Mouse (Mus musculus): ENCODE measurements around the gene Pakap.

Gene Pakap

GRCm38 (mm10) chr4:57715849-57716248, 147.9 kb downstream of the Pakap start:
- no peak for DNase-seq (ENCODE audit: low read depth, low spot score)

GRCm38 (mm10) chr4:57716735-57717134, 148.8 kb downstream of the Pakap start:
- no peak for DNase-seq (ENCODE audit: low read depth, low spot score)

DNA sequence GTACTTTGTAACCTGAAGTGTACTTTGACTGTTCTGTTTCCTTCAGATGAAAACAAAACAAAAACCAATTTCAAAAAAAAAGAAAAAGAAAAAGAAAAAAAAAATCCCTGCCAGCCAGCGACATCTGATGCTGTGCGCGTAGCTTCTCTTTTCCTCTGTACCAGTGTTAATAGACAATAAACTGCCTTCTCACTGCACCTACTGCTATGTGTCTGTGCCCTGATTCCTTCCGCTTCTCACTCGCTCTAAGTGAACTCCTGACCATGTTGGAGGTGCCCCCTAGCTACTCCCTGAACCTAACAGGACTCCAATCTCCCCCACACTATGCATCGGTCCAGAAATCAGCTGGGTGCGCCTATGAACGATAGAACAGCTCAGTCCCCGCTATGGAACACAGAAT, 149.4 kb downstream of the Pakap start, which contains the start of gene Akap2:
Gene Akap2 (plus strand): TSS at position 304 of the 400 bp plus-strand sequence.
- no peak for DNase-seq (ENCODE audit: low read depth, low spot score)

DNA sequence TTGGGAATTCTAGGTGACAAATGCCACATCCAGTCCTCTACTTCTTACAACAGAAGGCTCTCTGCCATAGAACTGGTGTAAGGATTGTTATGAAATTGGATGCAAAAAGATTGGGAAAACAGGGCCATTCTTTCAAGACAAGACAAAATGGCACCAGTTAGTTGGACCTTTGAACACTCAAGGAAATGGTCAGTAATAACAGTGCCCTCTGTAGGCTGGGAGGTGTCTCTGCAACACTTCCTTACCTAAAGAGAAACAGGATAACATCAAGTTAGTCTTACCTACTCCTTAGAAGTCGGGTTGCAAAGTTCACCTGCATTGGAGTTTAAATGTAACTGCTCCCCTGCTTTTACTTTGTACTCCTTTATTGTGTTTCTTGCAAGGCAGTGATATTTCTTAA, 151.4 kb downstream of the Pakap start:
- no peak for DNase-seq (ENCODE audit: low read depth, low spot score)

- peak; percentile 27 for DNase-seq (ENCODE audit: low read depth, low spot score)
Observed at GRCm38 (mm10) chr4:57720869-57721361, 152.9 kb downstream of the Pakap start.

DNA sequence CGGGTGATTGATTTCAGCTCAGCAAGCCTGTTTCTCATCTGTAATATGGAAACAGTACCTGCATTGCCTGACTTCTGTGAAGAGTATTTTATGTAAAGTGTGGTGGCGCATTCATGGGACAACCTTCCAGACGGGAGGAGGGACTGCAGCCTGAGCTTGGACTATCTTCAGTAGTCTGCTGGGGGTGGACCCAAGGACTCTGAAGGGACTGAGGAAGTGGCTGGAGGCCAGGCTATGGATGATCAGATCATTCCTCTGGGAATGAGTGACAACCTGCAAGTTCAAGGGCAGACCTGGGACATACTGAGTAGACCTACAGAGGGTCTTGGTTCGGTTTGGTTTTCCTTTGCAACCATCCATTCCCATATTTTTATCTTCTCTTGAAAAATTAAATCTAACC, 154.3 kb downstream of the Pakap start:
- DNase-seq (ENCODE audit: low read depth, low spot score) = no peak

DNA sequence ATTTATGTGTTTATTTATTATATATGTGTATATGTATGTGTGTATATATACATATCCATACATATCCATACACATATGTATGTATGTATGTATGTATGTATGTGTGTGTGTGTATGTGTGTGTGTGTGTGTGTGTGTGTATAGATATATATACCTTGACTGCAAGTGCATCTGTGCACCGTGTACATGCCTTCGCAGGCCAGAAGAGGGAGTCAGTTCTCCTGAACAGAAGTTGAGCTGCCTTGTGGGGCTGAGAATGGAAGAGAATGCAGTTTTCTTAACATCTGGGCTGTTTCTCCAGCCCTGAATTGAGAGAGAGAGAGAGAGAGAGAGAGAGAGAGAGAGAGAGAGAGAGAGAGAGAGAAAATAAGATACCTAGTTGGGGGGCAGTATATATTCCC, 155.7 kb downstream of the Pakap start:
- no peak for DNase-seq (ENCODE audit: low read depth, low spot score)

DNA sequence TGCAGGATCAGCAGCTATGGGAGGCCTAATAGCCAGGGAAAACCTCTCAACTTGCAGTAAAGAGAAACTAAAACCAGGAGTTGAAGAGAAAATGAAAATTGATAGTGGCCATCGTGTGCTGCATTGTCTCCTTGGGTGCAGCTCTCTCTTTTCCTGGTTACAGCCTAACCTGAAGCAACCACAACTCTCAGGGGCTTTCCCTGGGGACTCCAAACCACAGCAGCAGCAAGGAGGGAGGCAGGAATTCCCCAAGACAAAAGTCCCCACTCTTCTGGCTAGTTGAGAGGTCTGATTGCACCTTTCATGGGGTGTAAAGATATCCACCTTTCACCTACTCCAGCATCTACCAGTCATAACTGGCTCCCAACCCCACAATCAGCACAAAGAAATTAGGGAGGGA, 157.6 kb downstream of the Pakap start:
- DNase-seq (ENCODE audit: low read depth, low spot score) = no peak

GRCm38 (mm10) chr4:57728611-57729183, 160.7 kb downstream of the Pakap start:
- DNase-seq (ENCODE audit: low read depth, low spot score) = no peak

DNA sequence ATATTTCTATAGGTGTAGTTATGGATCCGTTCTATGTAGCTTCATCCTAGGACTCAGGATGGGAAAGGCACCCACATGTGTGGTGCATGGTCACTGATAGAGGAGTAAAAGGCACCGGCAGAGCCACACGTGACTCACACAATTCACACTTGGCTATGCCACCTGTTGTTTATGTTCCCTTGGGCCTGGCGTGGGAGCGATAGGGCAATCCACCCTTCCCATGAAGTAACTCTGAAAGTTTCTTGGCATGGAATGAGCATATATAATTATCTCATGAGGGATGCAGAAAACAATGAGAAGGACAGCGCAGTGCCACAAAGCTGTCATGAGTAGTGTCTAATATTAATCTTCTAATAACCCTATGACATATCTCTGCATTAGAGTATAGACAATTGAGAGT, 162.1 kb downstream of the Pakap start:
- DNase-seq (ENCODE audit: low read depth, low spot score) = no peak

DNA sequence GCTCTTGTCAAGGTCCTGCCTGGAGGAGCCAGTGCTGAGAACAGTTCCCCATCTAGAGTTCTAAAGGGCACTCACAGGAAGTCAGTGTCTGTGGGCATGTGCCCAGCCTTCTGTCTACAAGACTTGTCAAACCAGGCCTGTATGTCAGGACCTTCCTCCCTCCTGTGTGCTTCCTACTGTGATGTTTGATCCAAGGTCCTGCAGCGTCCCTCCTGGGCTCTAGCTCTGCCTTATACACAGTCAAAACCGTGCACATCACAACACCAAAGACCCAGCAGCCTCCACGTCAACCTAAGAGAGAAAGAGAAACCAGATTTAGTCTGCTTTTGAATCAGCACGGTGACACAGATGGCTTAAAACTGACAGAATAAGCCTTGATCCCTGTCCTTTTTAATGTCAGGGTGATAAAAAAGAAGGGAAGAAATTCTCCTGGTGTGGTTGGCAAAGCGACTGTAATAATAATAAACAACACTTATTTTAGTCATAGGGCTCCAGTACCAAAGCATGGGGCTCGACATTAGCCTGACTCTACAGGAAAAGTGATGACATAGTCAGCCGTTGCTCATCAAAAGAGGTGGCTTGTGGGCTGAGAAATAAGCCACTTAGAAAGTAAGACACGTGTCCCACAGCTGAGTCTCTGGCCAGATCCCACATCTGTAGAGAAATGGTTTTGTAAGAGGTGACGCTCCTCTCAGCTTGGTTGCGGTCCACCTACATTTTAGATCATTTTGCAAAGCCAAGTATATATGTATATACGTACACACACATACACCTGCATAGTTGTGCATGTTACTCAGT, 163.0 kb downstream of the Pakap start:
- no peak for DNase-seq (ENCODE audit: low read depth, low spot score)

- DNase-seq (ENCODE audit: low read depth, low spot score) = no peak
Observed at GRCm38 (mm10) chr4:57732351-57732750, 164.4 kb downstream of the Pakap start.

GRCm38 (mm10) chr4:57733445-57733844, 165.5 kb downstream of the Pakap start:
- no peak for DNase-seq (ENCODE audit: low read depth, low spot score)

GRCm38 (mm10) chr4:57735426-57735825, 167.4 kb downstream of the Pakap start:
- no peak for DNase-seq (ENCODE audit: low read depth, low spot score)

GRCm38 (mm10) chr4:57738856-57739552, 171.0 kb downstream of the Pakap start:
- peak; percentile 19 for DNase-seq (ENCODE audit: low read depth, low spot score)

DNA sequence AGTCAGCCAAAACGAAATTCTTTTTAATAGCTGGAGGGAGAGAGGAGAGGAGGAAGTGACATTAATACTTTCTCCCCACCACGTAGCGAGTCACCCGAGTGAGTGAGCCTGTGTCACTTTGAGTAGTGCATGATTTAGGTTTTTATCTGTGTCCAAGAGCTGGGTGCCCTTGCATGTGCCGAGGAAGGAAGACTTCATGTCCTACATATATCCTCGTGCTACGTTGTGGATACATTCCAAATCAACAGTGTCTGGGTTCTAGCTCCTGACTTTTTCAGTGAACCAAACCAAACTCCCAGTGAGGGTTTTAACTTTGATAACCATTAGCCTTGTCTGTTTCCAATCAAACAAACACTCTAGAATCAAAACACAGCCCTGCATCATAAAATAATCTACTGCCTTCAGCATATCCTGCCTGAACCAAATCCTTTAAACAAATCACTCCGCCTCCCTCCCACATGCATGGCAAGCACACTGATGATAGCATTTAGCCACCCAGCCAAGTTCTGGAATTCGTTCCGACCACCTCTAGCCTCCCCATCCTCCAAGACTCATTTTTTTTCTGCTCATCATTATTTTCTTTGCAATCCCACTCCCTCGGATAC, 175.4 kb downstream of the Pakap start:
- DNase-seq (ENCODE audit: low read depth, low spot score) = no peak

DNA sequence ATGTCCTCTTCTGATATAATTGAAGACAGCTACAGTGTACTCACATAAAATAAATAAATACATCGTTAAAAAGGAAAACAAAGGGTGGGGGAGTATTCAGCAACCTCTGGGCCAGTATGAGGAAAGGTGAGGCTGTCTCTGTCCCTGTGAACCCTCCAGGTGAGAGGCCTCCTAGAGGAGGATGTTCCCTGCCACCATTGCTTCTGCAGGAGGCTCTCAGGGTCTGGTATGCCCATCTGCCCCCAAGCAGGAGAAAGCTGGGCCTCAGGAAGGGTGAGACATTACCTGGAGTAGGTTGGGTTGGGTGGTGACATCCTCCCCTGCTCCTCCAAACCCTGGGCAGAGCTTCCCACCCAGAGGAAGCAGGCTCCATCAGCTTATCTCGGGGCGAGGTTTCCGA, 182.7 kb downstream of the Pakap start:
- no peak for DNase-seq (ENCODE audit: low read depth, low spot score)

- no peak for DNase-seq (ENCODE audit: low read depth, low spot score)
Observed at GRCm38 (mm10) chr4:57751054-57751453, 183.1 kb downstream of the Pakap start.

DNA sequence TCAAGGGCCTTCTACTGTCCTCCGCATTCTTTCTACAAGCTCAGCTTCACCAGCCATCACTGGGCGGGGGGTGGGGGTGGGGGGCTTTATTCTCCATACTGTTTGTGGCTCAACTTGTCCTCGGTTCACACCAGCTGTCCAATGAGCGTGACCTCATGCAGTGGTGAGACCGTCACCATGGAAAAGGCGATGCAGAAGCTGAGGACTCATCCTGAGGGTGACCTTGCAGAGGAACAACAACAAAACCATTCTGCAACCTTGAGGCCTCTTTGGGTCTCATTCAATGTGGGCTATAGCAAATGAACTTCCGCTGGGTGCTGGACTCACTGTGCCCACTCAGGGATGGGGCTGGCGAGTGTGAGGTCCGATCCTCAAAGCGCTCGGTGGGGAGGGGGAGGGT, 183.6 kb downstream of the Pakap start:
- DNase-seq (ENCODE audit: low read depth, low spot score) = no peak

GRCm38 (mm10) chr4:57755085-57755484, 187.1 kb downstream of the Pakap start:
- no peak for DNase-seq (ENCODE audit: low read depth, low spot score)

DNA sequence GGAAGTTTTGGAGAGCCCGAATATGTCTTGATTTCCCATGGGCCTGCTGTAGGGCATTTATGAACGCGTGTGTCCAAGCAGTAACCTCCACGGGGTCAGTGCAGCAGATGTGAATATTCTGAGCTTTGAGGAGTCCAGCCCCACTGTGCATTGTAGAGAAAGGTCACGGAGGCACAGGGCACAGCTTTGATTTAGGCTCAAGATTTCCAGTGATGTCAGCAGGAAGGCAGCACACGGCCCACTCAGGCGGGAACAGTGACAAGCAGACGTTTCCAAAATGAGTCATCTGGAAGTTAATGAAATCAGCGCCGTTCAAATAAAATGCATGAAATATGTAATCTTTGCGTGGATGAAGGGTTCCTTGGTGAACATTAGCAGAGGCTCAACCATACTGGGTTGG, 190.0 kb downstream of the Pakap start:
- DNase-seq (ENCODE audit: low read depth, low spot score) = no peak

DNA sequence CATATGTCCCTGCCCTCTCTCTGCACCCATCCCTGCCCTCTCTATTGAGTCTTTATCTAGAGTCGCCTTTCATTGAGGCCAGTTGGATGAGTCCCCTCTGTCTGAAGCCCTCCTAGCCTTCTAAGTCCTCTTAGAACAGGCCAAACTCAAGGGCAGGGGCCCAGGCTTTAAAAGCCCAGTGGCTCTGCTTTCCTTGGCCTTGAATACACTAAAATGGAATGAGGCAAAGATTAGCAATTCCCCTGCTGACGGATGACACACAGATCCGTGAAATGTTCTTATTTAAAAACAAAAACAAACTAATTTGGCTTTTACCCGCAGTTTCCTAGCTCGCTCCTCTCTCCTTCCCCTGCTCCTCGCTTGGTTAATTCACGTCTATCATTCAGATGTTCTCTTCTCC, 194.4 kb downstream of the Pakap start:
- DNase-seq (ENCODE audit: low read depth, low spot score) = no peak

All from embryo, embryonic 11.5 days (tissue).